Mouse (Mus musculus) cerebellum, postnatal 25 days (tissue): ENCODE results near the gene Foxp4.

Experiments
- DNase-seq, 2 experiments: peaks; one replicate each; pipeline ENCODE4 v3.0.0; 2021; ENCODE audit warnings: mixed read lengths in 2 of 2

Foxp4 gene

GRCm38 (mm10) chr17:47924383-47925339 is at the start of gene Foxp4:
Gene Foxp4 (minus strand): TSS chr17:47924645.
- DNase-seq: peak; percentile 79 to 86

- peak; percentile 25 to 48 for DNase-seq
These were observed 49.4 kb upstream of the Foxp4 start for GRCm38 (mm10) chr17:47973563-47974472.

GRCm38 (mm10) chr17:47965885-47966505 is 41.5 kb upstream of the Foxp4 start:
- no peak for DNase-seq

- DNase-seq: no peak
These were observed 33.8 kb upstream of the Foxp4 start for GRCm38 (mm10) chr17:47958046-47958790.

DNA sequence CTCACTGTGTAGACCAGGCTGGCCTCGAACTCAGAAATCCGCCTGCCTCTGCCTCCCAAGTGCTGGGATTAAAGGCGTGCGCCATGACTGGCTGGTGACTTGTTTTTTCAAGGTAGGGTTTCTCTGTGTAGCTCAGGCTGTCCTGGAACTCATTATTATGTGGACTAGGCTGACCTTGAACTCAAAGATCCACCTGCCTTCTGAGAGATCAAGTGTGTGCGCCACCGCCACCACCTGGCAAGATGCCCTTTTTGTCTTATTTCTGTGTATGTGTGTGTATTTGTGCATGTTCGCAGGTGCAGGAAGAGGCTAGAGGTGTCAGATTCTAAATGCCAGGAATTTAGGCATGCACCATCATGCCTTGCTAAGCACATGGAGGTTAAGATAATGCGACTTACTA is 32.0 kb upstream of the Foxp4 start:
- DNase-seq: no peak

DNA sequence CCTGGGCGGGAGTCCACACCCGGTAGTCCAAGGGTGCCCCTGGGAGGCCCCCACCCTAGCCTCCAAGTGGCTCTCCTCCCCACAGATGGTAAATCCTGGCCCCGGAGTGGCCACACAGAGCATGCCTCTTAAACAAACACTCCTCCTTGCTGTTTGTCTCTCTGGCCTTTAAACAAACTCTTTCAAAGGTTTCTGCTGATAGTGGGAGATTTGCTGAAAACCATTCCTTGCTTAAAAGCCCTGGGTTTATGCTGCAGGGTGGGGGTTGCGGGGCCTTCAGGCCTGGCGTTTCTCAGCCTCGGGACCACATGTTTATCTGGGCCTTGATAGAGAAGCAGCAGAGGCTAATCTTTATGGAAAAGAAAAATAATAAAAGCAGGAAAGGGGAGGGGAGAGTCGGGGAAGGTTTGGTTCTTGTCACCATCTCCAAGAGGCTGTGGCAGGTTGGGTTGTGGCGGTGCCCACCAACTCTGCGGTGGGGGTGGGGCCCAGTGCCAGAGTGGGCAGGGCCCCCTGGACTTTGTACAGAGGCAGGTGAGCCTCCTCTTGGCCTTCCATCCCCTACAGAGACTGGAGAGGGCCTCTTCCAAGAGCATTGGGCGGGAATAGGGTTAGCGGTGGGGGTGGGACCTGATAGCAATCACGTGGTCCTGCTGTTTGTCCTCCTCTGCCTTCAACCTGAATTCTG is 30.8 kb upstream of the Foxp4 start:
- DNase-seq: no peak

GRCm38 (mm10) chr17:47953231-47953630 is 28.8 kb upstream of the Foxp4 start:
- DNase-seq: no peak

DNA sequence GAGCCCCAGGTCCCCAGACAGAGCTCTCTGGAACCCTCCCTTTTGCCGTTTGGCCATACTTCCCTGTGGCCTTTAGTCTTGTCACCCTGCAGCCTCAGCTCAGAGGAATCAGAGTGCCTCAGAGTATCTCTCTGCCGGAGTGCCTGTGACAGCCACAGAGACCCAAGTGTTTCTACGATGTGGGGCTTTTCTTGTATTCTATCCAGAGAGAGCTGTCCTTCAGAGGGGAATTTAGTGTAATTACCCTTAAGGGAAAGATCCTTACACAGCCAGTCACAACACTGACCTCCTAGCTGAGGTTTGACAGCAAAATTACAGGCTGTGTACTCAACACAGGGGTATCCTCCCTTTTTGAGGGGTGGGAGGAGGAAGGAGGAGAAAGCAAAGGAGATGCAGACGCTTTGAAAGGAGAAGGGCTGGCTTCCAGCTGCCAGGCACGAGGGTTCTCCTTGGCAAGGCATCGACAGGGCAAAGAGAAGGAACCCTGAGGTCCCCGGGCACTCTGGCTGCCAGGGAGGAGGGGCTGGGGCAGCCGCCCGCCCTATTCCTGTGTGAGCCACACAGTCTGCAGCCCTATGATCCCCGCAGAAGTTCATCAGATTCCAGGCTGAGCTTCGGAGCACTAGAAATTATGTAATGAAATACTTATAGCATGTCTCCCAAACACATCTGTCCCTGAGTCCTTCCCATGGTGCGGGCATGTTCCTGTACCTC is 28.1 kb upstream of the Foxp4 start:
- DNase-seq: no peak

GRCm38 (mm10) chr17:47951452-47951851 is 27.0 kb upstream of the Foxp4 start:
- DNase-seq: no peak

GRCm38 (mm10) chr17:47950831-47951230 is 26.4 kb upstream of the Foxp4 start:
- no peak for DNase-seq

- DNase-seq: no peak
These were observed 25.0 kb upstream of the Foxp4 start for GRCm38 (mm10) chr17:47949441-47949840.

DNA sequence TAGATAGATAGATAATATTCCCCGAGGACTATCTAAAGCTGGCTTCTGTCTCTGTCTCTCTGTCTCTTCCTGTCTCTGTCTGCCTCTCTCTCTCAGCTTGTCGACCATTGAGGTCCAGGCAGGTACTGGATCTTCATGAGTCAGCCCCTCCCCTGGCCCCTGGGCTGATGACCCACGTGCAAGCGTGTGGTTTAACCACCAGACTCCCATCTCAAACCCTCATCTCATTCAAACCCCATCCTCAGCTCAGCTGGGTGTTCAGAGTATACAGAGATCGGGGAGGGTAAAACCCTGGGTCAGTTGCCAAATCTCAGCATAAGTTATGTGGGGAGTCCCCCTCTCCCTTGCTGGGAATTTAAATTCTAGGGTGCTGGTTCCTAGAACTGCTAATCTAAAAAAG is 24.3 kb upstream of the Foxp4 start:
- DNase-seq: no peak

DNA sequence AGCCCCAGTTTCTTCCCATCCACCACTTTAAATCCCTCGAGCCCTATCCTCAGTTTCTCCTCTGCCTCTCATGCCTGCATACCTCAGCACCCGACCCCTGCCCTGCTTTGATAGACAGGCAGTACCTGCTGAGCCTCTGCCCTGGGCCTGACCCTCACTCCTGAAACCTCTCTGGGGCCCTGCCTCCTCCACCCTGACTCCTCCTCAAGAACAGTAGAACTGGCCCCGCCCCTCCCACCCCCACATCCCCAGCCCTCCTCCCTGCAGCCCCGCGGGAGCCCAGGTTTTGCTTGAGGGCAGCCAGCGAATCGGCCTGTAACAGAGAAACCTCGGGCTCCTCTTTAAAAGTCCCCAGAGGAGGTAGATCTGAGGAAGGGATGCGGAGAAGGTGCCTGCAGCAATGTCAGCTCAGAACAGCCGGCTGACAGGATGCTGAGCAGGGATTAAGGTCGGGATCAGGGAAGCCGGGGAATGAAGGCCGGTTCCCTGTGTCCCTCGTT is 22.5 kb upstream of the Foxp4 start:
- DNase-seq: no peak

DNA sequence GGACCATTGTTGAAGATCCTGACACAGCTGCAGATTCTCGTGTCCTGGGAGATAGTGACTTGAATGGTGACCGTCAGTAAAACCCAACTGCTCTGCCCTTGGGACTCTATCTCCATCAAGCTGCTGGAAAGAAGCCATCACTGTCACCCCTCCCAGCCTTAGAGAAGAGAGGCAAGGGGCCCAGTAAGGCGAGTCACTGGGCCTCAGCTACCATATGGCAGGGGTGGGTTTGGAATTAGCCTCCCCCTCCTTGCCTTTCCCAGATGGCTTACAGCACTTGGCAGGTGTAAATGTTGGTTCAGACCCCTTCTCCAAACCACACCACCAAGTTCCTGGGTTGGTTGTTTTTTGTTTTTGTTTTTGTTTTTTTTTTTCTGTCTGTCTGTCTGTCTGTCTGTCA is 21.7 kb upstream of the Foxp4 start:
- DNase-seq: no peak

- DNase-seq: no peak
These were observed 18.8 kb upstream of the Foxp4 start for GRCm38 (mm10) chr17:47943103-47943870.

DNA sequence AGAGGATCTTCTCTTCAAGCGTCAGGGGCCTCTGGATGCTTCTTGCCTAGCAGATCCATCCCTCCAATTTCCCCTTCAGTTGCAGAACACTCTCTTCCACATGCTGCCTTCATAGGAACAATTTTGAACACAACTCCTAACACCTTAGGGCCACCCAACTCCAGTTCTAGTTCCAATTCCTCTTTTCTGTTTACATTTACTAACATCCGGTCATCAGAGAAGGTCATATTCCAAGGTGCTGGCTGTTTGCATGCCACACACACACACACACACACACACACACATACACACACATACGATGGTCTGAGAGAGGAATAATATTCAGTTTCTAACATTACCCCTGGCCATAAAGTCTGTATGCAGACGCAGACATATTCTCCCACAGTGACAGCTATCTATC is 17.6 kb upstream of the Foxp4 start:
- DNase-seq: no peak

- DNase-seq: no peak
These were observed 14.4 kb upstream of the Foxp4 start for GRCm38 (mm10) chr17:47938839-47939238.

DNA sequence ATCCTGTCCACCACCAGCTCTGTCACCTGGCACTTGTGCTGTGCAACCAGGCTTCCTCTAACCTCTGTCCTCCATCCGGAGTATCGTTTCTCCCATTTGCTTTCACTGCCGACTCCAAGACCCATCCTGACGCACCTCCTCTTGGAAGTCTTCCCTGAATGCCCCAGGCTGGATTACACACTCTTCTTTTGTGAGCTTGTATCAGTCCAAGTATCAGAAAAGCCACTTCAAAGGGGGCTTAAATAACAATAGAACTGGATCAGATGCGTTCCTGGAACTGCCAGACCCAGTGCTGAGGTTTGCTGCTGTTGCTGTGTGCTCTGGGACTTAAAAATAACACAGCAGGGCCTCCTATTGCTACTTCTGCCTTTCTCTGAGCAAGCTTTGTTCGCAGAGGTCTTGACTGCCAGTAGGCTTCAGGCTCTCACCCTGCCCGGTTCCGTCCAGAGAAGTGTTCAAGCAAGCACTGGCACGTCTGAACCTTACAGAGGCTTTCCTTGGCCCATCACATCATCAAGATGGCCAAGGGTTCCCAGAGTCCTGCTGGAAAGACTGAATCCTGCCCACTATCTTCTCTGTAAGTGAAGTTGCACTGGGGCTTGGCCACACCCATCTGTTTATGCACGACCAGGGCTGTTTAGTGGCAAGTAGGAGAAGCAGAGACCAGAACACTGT is 13.6 kb upstream of the Foxp4 start:
- no peak for DNase-seq

GRCm38 (mm10) chr17:47936591-47936990 is 12.1 kb upstream of the Foxp4 start:
- DNase-seq: no peak
